Mouse (Mus musculus) skeletal muscle tissue, adult 2 months (tissue): ENCODE data around the gene Pkn1.

Experiments used
- DNase-seq: peaks from one replicate; pipeline ENCODE4 v3.0.0-alpha.2; 2012; ENCODE audit warnings: low read depth, low spot score

Gene Pkn1

GRCm38 (mm10) chr8:83724697-83725482 lies 25.9 kb upstream of the Pkn1 start:
- DNase-seq = peak; percentile 62

- DNase-seq = no peak
Measured at GRCm38 (mm10) chr8:83723447-83724083, 24.6 kb upstream of the Pkn1 start.

DNA sequence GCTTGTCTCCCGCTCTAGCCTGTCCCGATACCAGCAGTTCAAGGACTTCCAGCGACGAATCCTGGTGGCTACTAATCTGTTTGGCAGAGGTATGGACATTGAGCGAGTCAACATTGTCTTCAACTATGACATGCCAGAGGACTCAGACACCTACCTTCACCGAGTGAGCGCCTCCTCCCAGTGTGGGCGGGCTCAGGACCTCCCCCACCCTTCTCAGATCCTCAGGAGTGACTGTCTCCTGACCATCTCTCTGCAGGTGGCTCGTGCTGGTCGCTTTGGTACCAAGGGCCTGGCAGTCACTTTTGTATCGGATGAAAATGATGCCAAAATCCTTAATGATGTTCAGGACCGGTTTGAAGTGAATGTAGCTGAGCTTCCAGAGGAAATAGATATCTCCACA lies 23.7 kb upstream of the Pkn1 start:
- DNase-seq = no peak

DNA sequence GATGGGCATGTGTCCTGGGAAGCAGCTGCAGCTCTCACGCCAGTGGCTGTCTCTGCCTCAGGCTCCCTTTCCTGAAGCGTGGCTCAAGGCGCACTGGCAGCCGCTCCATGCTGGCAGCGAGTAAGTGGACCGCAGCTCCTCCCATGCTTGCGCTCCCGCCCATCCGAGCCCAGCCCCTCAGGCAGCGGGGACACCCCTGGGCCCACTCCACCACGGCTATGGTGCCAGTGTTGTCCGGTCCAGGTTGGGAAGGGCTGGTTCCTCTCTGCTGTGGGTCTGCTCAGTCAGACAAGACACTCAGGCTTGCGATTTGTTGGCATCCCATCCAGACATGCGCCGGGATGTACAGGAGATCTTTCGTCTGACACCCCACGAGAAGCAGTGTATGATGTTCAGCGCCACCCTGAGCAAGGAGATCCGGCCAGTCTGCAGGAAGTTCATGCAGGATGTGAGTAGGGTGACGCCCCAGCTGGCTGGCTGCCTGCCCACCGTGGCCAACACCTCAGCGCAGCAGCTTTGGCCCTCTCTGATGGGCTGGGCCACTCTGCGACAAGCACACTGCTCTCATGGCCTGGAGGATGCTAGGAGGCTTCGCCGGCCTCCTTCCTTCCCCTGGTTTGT lies 22.5 kb upstream of the Pkn1 start:
- no peak for DNase-seq

- DNase-seq = no peak
Measured at GRCm38 (mm10) chr8:83719693-83720092, 20.7 kb upstream of the Pkn1 start.

DNA sequence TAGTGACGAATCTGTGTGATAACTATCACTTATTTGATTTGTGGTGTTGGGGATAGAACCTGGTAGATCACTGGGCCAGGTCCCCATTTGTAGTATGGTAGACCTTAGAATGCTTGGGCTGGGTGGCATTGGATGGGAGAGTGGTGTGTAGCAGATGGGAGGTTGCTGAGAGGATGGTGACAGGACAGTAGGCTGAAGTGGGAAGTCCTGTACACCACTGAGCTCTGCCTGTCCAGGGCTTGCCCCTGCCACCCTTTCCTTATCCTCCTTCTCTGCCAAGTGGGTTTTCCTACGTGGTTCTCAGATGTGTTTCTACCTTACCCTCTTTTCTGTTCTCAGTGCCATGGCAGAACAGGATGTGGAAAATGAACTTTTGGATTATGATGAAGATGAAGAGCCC lies 20.1 kb upstream of the Pkn1 start:
- DNase-seq = no peak

DNA sequence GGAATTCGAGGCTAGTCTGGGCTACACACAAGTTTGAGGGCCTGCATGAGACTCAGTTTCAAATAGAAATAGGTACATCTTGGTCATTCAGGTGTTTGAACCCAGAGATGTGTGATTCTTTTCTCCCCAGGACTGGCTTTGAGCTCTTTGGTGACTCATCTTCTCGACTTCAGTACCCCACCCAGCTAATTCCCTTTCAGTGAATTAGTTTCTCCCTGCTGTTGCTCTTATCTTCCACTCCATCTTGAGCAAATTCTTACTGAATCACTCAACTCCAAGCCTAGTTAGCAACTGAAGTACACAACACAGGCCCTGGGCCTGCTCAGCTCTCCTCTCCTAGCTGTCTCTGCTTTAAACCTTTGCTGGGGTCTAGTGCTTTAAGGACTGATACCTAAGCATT lies 17.6 kb upstream of the Pkn1 start:
- DNase-seq = no peak

DNA sequence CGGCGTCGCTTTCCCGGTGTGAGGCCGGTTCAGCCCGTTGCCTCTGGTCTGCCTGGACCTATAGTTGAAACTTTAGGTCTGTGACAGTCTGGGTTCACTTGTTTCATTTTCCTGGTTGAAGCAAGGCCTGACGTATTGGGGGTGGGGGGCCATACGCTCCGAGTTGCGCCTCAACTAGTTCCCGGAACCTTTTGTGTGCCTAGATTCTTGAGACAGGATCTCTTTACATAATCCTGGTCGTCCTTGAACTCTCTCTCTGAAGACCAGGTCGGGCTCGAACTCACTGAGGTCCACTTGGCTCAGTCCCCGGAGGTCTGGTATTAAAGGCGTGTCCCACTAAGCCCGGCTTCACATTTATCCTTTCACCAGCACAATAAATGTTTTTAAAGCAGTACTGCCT lies 16.8 kb upstream of the Pkn1 start:
- no peak for DNase-seq

- DNase-seq = peak; percentile 98
Measured at GRCm38 (mm10) chr8:83715031-83715690, 16.2 kb upstream of the Pkn1 start, which contains the start of gene Ddx39. Gene Ddx39, plus strand, starts transcription at chr8:83715177.

GRCm38 (mm10) chr8:83714676-83715030 lies 15.7 kb upstream of the Pkn1 start:
- no peak for DNase-seq

GRCm38 (mm10) chr8:83707554-83707953 lies 8.6 kb upstream of the Pkn1 start:
- DNase-seq = no peak

GRCm38 (mm10) chr8:83706411-83706810 lies 7.4 kb upstream of the Pkn1 start:
- no peak for DNase-seq

GRCm38 (mm10) chr8:83703426-83703825 lies 4.4 kb upstream of the Pkn1 start:
- DNase-seq = no peak

- DNase-seq = no peak
Measured at GRCm38 (mm10) chr8:83700423-83701085, 1.6 kb upstream of the Pkn1 start.

DNA sequence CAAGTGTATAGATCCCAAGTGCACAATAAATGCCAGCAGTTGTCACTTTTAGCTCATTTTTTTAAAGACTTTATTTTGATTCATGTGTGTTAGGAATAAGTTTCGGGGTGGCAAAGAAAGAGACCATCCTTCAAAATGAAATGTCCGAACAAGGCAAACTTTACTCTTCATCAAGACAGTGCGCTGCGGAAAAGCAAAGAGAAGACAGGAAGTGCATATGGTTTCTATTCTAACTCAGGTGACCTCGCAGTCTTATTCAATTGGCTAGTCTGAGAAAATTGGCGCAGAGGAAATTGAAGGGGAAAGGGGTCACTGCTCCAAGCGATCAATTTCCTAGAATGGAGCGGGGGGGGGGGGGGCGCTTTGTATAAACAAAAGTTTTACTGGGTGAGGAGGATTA lies 587 bp upstream of the Pkn1 start:
- DNase-seq = no peak

- no peak for DNase-seq
Measured at GRCm38 (mm10) chr8:83698291-83698660, 703 bp downstream of the Pkn1 start.

DNA sequence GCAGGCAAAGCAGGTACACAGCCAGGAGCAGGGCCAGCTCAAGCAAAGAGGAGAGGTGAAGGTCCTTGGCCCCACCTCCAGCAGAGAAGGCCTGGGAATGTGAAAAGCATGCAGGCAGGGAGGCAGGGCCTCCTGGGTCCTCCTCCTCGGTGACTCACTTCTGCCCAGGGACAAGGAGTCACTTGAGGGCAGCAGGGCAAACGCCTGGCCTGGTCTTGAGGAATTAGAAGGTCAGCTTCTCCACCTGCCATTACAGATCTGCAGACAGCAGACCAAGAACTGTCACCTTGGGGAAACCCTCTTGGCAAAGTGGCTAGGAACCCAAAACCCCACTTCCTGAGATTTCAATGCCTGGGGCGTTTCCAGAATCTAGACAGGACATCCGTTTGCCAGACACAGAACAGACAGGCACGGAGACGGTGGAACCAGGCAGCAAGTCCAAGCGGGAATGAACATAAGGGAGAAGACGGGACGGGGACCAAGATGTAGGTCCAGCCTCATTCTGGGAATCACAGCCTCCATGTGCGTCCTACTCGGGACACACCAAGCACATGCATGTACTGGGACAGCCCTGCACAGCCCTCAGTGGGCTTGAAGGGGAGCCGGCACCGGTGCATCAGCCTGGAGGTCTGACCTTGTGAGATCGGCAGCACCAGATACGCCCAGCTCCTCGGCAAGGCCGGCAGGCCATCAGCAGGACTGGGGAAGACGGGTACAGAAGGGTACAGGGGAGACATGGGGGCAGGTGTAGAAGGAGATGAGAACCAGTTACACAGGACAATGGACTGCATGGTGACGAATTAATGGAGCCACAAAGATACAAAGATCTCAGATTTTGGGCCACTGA lies 1.4 kb downstream of the Pkn1 start:
- peak; percentile 63 for DNase-seq

- no peak for DNase-seq
Measured at GRCm38 (mm10) chr8:83695351-83696106, 3.5 kb downstream of the Pkn1 start.

GRCm38 (mm10) chr8:83694369-83695160 lies 4.4 kb downstream of the Pkn1 start:
- DNase-seq = no peak
